Mouse (Mus musculus) limb, embryonic 10.5 days (tissue): ENCODE measurements at regions not wholly inside any gene's neighbourhood (a gene's known extent, or its start where the extent isn't known, plus 50 kb on each side); places are given as distances from the start of the nearest gene placed in this dataset.

Experiments used
- DNase-seq: peaks from one replicate; pipeline ENCODE4 v3.0.0-alpha.2; 2017; ENCODE audit warnings: low spot score
- H3K27ac ChIP-seq: fragments of 300-500 bp; sonication (generic); 2 replicates; pipeline ENCODE4 v1.5.1; 2016; ENCODE audit warnings: mild to moderate bottlenecking
- H3K27me3 ChIP-seq: fragments of 300-500 bp; sonication (generic); 2 replicates; pipeline ENCODE4 v1.6.1; 2016; ENCODE audit warnings: low read depth, mild to moderate bottlenecking; ENCODE audit not compliant: poor library complexity, severe bottlenecking
- H3K36me3 ChIP-seq: fragments of 300-500 bp; sonication (generic); 2 replicates; pipeline ENCODE4 v1.6.1; 2016; ENCODE audit warnings: mild to moderate bottlenecking, moderate library complexity
- H3K4me1 ChIP-seq: fragments of 300-500 bp; sonication (generic); 2 replicates; pipeline ENCODE4 v1.6.1; 2016
- H3K4me3 ChIP-seq: fragments of 300-500 bp; sonication (generic); 2 replicates; pipeline ENCODE4 v1.5.1; 2016; ENCODE audit warnings: mild to moderate bottlenecking, moderate library complexity
- H3K9me3 ChIP-seq: fragments of 300-500 bp; sonication (generic); replicated peaks from 2 replicates; pipeline ENCODE4 v1.6.1; 2016; ENCODE audit warnings: mild to moderate bottlenecking
- WGBS: fragments of 180-500 bp; shearing (Covaris S2); methylation state at CpG from one replicate; pipeline ENCODE4 v1.1.7; 2016; 5-methylcytosine and 5-hydroxymethylcytosine counted together

GRCm38 (mm10) chr3:9373896-9374295, 236.0 kb downstream of the Zfp704 start:
- Histone ChIP-seq H3K4me1 (no peaks in the 10 kb centered on the region), H3K27me3 (no peaks in the 10 kb centered on the region), H3K36me3 (no peaks in the 10 kb centered on the region), H3K9me3 (no peaks in the 10 kb centered on the region), H3K27ac (no peak overlapping the region), H3K4me3 (no peak overlapping the region)
- no peak for DNase-seq
- 76% methylated on average over 1 of the region's 1 CpGs for WGBS

- no peak for DNase-seq
- H3K4me1 ChIP-seq: no peaks in the 10 kb centered on the region
- H3K27me3 ChIP-seq: no peaks in the 10 kb centered on the region
- no peak overlapping the region for H3K4me3 ChIP-seq
- H3K36me3 ChIP-seq: no peaks in the 10 kb centered on the region
- H3K27ac ChIP-seq: no peak overlapping the region
- WGBS: 85% methylated on average over 2 of the region's 2 CpGs
- no peaks in the 10 kb centered on the region for H3K9me3 ChIP-seq
These were observed 239.8 kb downstream of the Zfp704 start for GRCm38 (mm10) chr3:9370096-9370495.

DNA sequence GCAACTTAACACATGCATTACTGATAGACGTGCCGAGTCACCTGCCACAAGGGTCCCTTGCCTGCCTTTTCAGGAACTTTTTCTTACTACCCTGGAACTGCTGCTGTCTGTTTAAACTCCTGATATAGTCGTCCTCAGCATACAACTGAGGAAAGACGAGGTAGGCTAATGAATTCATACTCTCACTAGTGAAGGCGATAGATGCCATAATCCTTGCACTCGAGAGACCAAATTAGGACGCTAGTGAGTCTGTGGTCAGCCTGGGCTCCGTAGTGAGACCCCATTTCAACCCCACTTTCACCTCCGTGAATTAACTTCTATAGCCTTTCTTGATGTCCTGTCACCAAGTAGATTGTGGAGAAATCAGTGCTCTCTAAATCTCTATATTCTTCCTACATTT, 244.1 kb downstream of the Zfp704 start:
- no peak for DNase-seq
- no peaks in the 10 kb centered on the region for H3K27me3 ChIP-seq
- H3K36me3 ChIP-seq: no peaks in the 10 kb centered on the region
- H3K4me3 ChIP-seq: no peak overlapping the region
- H3K9me3 ChIP-seq: no peaks in the 10 kb centered on the region
- WGBS: 83% methylated on average over 9 of the region's 9 CpGs
- no peaks in the 10 kb centered on the region for H3K4me1 ChIP-seq
- no peak overlapping the region for H3K27ac ChIP-seq

GRCm38 (mm10) chr3:9359186-9359585, 250.7 kb downstream of the Zfp704 start:
- H3K4me1 ChIP-seq: peaks cover 5% of the 10 kb centered on the region; the same call in 1 of the 2 replicates
- peak; percentile 12 for DNase-seq
- WGBS: 95% methylated on average over 8 of the region's 8 CpGs
- no peaks in the 10 kb centered on the region for H3K9me3 ChIP-seq
- no peak overlapping the region for H3K4me3 ChIP-seq
- no peak overlapping the region for H3K27ac ChIP-seq
- H3K27me3 ChIP-seq: no peaks in the 10 kb centered on the region
- H3K36me3 ChIP-seq: no peaks in the 10 kb centered on the region

DNA sequence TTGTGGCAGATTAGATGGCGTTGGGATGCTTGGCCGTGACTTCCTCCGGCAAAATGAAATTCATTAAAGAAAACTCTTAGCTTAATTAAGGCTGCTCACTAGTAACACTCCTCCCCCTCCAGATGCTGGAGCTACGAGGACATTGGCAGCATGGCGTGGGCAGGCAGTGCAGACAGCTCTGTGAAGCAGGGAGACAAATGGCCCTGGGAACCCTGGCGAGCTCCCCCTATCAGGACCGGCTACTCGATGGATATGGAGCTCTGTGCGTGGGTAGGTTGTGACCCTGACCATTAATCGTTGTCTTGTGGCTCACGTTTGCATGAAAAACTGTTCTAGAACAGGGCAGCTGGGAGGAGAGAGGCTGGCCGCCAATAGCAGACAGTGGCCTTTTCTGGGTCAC, 251.8 kb downstream of the Zfp704 start:
- 29% methylated on average over 12 of the region's 12 CpGs for WGBS
- Histone ChIP-seq H3K27ac (no peak overlapping the region), H3K36me3 (no peaks in the 10 kb centered on the region), H3K4me1 (peaks cover 12% of the 10 kb centered on the region), H3K9me3 (no peaks in the 10 kb centered on the region), H3K4me3 (no peak overlapping the region), H3K27me3 (no peaks in the 10 kb centered on the region)
- DNase-seq: peak; percentile 55

- Histone ChIP-seq H3K27ac (no peak overlapping the region), H3K27me3 (no peaks in the 10 kb centered on the region), H3K4me3 (no peak overlapping the region), H3K36me3 (no peaks in the 10 kb centered on the region), H3K9me3 (no peaks in the 10 kb centered on the region), H3K4me1 (peaks cover 13% of the 10 kb centered on the region)
- peak; percentile 17 for DNase-seq
- 76% methylated on average over 2 of the region's 2 CpGs for WGBS
These were observed 252.2 kb downstream of the Zfp704 start for GRCm38 (mm10) chr3:9357639-9358038.

DNA sequence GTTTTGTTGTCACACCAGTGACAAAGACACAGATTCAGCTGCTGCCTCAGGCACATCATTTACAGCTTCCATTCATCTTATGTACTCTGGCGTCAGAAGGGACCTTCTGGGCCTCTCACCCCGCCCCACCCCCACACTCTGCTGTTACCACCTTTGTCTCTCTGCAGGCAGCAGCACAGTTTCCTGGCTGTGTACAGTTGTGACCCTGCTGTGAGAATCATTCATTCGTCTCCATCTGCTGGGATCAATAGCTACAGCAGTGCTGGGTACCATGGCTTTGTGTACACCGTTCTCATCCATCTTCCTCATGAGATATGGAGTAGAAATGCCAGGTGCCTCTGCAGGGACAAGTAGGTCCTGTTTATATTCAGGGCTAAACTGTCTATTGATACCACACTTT, 254.0 kb downstream of the Zfp704 start:
- Histone ChIP-seq H3K9me3 (no peaks in the 10 kb centered on the region), H3K27ac (no peak overlapping the region), H3K36me3 (no peaks in the 10 kb centered on the region), H3K27me3 (no peaks in the 10 kb centered on the region; the same call in 1 of the 2 replicates), H3K4me3 (no peak overlapping the region), H3K4me1 (peaks cover 17% of the 10 kb centered on the region)
- no peak for DNase-seq
- WGBS: 55% methylated on average over 4 of the region's 4 CpGs

DNA sequence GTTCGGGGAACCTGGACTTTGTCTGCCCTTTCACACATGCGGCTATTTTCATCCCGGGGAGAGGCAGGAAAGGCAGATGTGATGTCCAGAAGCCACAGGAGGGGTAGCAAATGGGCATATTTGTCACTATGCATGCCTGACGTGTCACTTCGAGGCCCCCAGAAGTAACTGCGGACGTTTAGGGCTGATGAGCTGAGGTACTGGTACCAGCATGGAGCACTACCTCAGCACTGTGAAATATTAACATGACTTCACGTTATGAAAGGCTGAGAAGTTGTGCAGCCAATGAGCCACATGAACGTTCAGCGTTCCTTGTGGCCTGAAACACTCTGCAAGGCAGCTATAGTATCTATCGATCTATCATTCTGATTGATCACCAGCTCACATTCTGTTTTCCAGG, 255.1 kb downstream of the Zfp704 start:
- WGBS: 75% methylated on average over 11 of the region's 11 CpGs
- H3K27ac ChIP-seq: no peak overlapping the region
- H3K27me3 ChIP-seq: no peaks in the 10 kb centered on the region; the same call in 1 of the 2 replicates
- no peak for DNase-seq
- H3K36me3 ChIP-seq: no peaks in the 10 kb centered on the region
- no peak overlapping the region for H3K4me3 ChIP-seq
- no peaks in the 10 kb centered on the region for H3K9me3 ChIP-seq
- peaks cover 17% of the 10 kb centered on the region for H3K4me1 ChIP-seq

GRCm38 (mm10) chr3:9352251-9352650, 257.6 kb downstream of the Zfp704 start:
- Histone ChIP-seq H3K27me3 (peaks cover 16% of the 10 kb centered on the region), H3K36me3 (no peaks in the 10 kb centered on the region), H3K4me3 (no peak overlapping the region), H3K4me1 (peaks cover 19% of the 10 kb centered on the region), H3K27ac (no peak overlapping the region), H3K9me3 (no peaks in the 10 kb centered on the region)
- no peak for DNase-seq
- WGBS: 45% methylated on average over 7 of the region's 7 CpGs

DNA sequence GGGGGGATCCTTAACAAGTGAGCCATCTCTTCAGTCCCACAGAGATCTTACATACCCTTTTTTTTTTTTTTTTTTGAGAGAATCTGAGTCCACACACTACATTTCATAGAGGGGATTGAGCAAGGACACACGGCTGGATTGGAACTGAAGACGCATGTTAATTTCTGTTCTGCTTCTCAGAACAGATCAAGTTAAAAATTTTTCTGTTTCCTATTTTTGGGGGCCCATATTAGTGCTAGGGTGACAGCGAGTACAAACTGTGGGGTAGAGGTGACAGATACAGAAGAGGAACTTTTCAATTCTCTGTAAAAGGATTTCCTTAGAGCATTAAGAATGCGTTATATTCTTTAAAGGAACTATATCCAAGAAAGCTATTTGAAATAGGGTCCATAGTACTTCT, 260.1 kb downstream of the Zfp704 start:
- Histone ChIP-seq H3K9me3 (no peaks in the 10 kb centered on the region), H3K4me1 (peaks cover 33% of the 10 kb centered on the region), H3K4me3 (no peak overlapping the region), H3K36me3 (no peaks in the 10 kb centered on the region), H3K27me3 (peaks cover 28% of the 10 kb centered on the region), H3K27ac (no peak overlapping the region)
- DNase-seq: no peak
- 93% methylated on average over 4 of the region's 4 CpGs for WGBS

- Histone ChIP-seq H3K27me3 (peaks cover 34% of the 10 kb centered on the region), H3K4me3 (peak overlapping the region; percentile 70), H3K4me1 (peaks cover 32% of the 10 kb centered on the region), H3K27ac (peak overlapping the region; percentile 76), H3K36me3 (no peaks in the 10 kb centered on the region), H3K9me3 (no peaks in the 10 kb centered on the region)
- DNase-seq: no peak
- WGBS: 2% methylated on average over 15 of the region's 15 CpGs
These were observed 262.4 kb downstream of the Zfp704 start for GRCm38 (mm10) chr3:9347446-9347860.

- H3K4me1 ChIP-seq: peaks cover 28% of the 10 kb centered on the region
- WGBS: 1% methylated on average over 27 of the region's 27 CpGs
- H3K36me3 ChIP-seq: no peaks in the 10 kb centered on the region
- peak; percentile 70 for DNase-seq
- peak overlapping the region; percentile 70 for H3K4me3 ChIP-seq
- H3K27ac ChIP-seq: peak overlapping the region; percentile 76
- H3K9me3 ChIP-seq: no peaks in the 10 kb centered on the region
- peaks cover 34% of the 10 kb centered on the region for H3K27me3 ChIP-seq
These were observed 262.9 kb downstream of the Zfp704 start for GRCm38 (mm10) chr3:9346857-9347445.

- peaks cover 34% of the 10 kb centered on the region for H3K27me3 ChIP-seq
- H3K9me3 ChIP-seq: no peaks in the 10 kb centered on the region
- peaks cover 33% of the 10 kb centered on the region for H3K4me1 ChIP-seq
- no peak for DNase-seq
- H3K36me3 ChIP-seq: no peaks in the 10 kb centered on the region
- H3K27ac ChIP-seq: no peak overlapping the region
- under 1% methylated on average over 13 of the region's 13 CpGs for WGBS
- H3K4me3 ChIP-seq: peak overlapping the region; percentile 70
These were observed 263.5 kb downstream of the Zfp704 start for GRCm38 (mm10) chr3:9346356-9346755.

DNA sequence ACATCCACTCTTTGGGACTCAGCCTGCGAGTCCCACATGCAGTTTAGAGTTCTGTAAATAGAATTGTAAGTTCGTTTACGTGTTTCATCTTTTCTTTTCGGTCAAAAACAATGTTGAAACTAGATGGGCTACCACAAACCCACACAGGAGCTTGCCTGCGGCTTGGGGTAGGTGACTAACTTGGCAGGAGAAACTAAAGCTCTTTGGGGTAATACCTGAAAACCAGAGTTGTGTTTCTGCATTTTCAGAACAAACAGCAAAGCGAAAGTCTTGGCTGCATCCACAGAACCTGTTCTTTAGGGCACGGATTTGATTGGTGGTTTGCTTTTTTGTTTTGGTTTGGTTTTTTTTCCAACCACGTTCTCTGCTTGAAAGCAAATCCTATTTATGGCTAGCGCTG, 264.0 kb downstream of the Zfp704 start:
- Histone ChIP-seq H3K27me3 (peaks cover 34% of the 10 kb centered on the region), H3K36me3 (no peaks in the 10 kb centered on the region), H3K27ac (no peak overlapping the region), H3K4me3 (peak overlapping the region; percentile 70), H3K9me3 (no peaks in the 10 kb centered on the region), H3K4me1 (peaks cover 37% of the 10 kb centered on the region)
- 15% methylated on average over 9 of the region's 9 CpGs for WGBS
- DNase-seq: no peak
